Mouse (Mus musculus) layer of hippocampus, adult 18-20 months (tissue): Measurements from ENCODE around the gene Trem3. TPM values are rescaled to one million over a fixed set of nuclear protein-coding genes. Genes with fewer than 3 reads are reported as not detected.

ENCODE experiments used
- DNase-seq, 2 experiments: peaks; one replicate each; pipeline ENCODE4 v3.0.0; 2022; ENCODE audit warnings: low spot score in 2 of 2
- total RNA-seq, 2 experiments: library from RNA; stranded (reverse); gene quantifications; 2 replicates each; pipeline ENCODE4 v1.2.3; 2021

Gene Trem3
- total RNA-seq, 2 experiments from 2014 or later, result not detected

- no peak for DNase-seq
These were observed 22.3 kb downstream of the Trem3 start for GRCm38 (mm10) chr17:48269833-48270232.

GRCm38 (mm10) chr17:48272158-48272557, 24.6 kb downstream of the Trem3 start:
- DNase-seq, result no peak

GRCm38 (mm10) chr17:48272598-48272997, 25.0 kb downstream of the Trem3 start:
- DNase-seq, result no peak

- DNase-seq, result no peak
These were observed 26.5 kb downstream of the Trem3 start for GRCm38 (mm10) chr17:48274098-48274497.

GRCm38 (mm10) chr17:48274885-48275284, 27.3 kb downstream of the Trem3 start:
- DNase-seq, result peak; percentile 65 to 88

- no peak for DNase-seq
These were observed 28.2 kb downstream of the Trem3 start for GRCm38 (mm10) chr17:48275736-48276135.

GRCm38 (mm10) chr17:48278381-48278780, 30.8 kb downstream of the Trem3 start:
- no peak for DNase-seq

- DNase-seq, result no peak
These were observed 31.4 kb downstream of the Trem3 start for GRCm38 (mm10) chr17:48279002-48279401.

- DNase-seq, result no peak
These were observed 33.6 kb downstream of the Trem3 start for GRCm38 (mm10) chr17:48280943-48281738.

GRCm38 (mm10) chr17:48281739-48282085, 34.1 kb downstream of the Trem3 start:
- DNase-seq, result no peak

- DNase-seq, result no peak
These were observed 39.2 kb downstream of the Trem3 start for GRCm38 (mm10) chr17:48286765-48287164.

GRCm38 (mm10) chr17:48287276-48287675, 39.7 kb downstream of the Trem3 start:
- no peak for DNase-seq

GRCm38 (mm10) chr17:48293500-48294194, 46.1 kb downstream of the Trem3 start:
- no peak for DNase-seq

- DNase-seq, result no peak
These were observed 51.6 kb downstream of the Trem3 start, which contains the start of gene Treml2 for GRCm38 (mm10) chr17:48299203-48299602. Gene Treml2, plus strand, starts transcription at chr17:48299498.

- no peak for DNase-seq
These were observed 52.2 kb downstream of the Trem3 start for GRCm38 (mm10) chr17:48299756-48300155.

- no peak for DNase-seq
These were observed 52.6 kb downstream of the Trem3 start for GRCm38 (mm10) chr17:48300199-48300598.

- no peak for DNase-seq
These were observed 53.3 kb downstream of the Trem3 start for GRCm38 (mm10) chr17:48300861-48301260.

- no peak for DNase-seq
These were observed 54.2 kb downstream of the Trem3 start for GRCm38 (mm10) chr17:48301792-48302191.
